Mouse (Mus musculus) forebrain, embryonic 15.5 days (tissue): ENCODE results near the gene Dlg5. TPM values are rescaled to one million over a fixed set of nuclear protein-coding genes. Genes with fewer than 3 reads are reported as not detected.

Experiments used
- ATAC-seq: fragments of 200-750 bp; cut with Nextera tagmentation; replicated peaks from 2 replicates; pipeline ENCODE4 v1.8.0; 2017; ENCODE audit warnings: mild to moderate bottlenecking, moderate TSS enrichment, moderate library complexity
- H3K27ac ChIP-seq: fragments of 300-500 bp; sonication (generic); replicated peaks from 2 replicates; pipeline ENCODE4 v1.5.1; 2015; ENCODE audit warnings: mild to moderate bottlenecking, inconsistent platforms
- H3K27me3 ChIP-seq: fragments of 300-500 bp; sonication (generic); 2 replicates; pipeline ENCODE4 v1.6.1; 2015; ENCODE audit warnings: inconsistent platforms
- H3K36me3 ChIP-seq: fragments of 300-500 bp; sonication (generic); 2 replicates; pipeline ENCODE4 v1.6.1; 2015; ENCODE audit warnings: mild to moderate bottlenecking, inconsistent platforms
- H3K4me1 ChIP-seq: fragments of 300-500 bp; sonication (generic); 2 replicates; pipeline ENCODE4 v1.6.1; 2015; ENCODE audit warnings: inconsistent platforms
- H3K4me2 ChIP-seq: fragments of 300-500 bp; sonication (generic); replicated peaks from 2 replicates; pipeline ENCODE4 v1.6.1; 2015; ENCODE audit warnings: mild to moderate bottlenecking, inconsistent platforms
- H3K4me3 ChIP-seq: fragments of 300-500 bp; sonication (generic); 2 replicates; pipeline ENCODE4 v1.5.1; 2015; ENCODE audit warnings: mild to moderate bottlenecking, inconsistent platforms
- H3K9ac ChIP-seq: fragments of 300-500 bp; sonication (generic); replicated peaks from 2 replicates; pipeline ENCODE4 v1.6.1; 2015; ENCODE audit warnings: mild to moderate bottlenecking, inconsistent platforms
- H3K9me3 ChIP-seq: fragments of 300-500 bp; sonication (generic); 2 replicates; pipeline ENCODE4 v1.6.1; 2016; ENCODE audit warnings: inconsistent platforms
- WGBS: fragments of 180-500 bp; shearing (Covaris S2); methylation state at CpG from one replicate; pipeline ENCODE4 v1.1.7; 2015; ENCODE audit warnings: mixed read lengths; 5-methylcytosine and 5-hydroxymethylcytosine counted together
- polyA plus RNA-seq: library from polyadenylated mRNA; unstranded; fragments of >200 nt; fragmentation: Nextera tagmentation; extraction: Ambion mirVana; gene quantifications from 2 replicates; pipeline ENCODE4 v1.2.1, GENCODE M21; 2015

Dlg5 gene
- polyA plus RNA-seq, 1 experiment from 2014 or later: 17.3 TPM

GRCm38 (mm10) chr14:24182955-24183354 lies 62.8 kb downstream of the Dlg5 start:
- 90% methylated on average over 3 of the region's 3 CpGs for WGBS
- H3K27ac ChIP-seq: no peak overlapping the region

DNA sequence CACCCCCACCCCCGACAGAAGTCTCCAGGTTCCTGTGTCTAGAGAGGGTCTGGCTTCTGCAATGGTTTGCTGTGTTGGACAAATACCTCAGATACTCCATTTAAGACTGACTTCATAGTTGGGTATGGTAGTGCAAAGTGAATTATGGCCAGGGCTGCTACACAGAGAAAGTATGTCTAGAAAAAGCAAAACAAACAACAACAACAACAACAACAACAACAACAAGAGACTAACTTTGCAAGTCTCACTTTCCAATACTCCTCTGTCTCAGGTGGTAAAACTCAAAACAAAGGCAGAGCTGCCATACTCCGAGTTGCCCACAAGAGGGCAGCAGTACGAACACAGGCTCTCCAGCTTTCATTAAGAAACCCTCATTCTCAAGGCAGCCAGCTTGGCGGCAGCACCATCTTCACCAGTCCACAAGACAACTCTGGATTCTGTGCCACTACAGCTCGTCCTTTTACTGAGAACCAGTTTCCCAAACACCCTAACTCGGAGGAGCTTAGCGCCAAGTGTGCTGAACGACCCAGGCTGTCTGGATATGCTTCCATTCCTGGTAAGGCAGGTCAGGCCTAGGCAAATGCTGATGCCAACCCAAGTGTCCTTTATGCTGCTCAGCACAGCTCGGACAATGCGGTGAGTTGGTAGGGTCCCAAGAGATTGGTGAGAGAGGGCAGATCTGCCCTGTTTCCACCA lies 63.8 kb downstream of the Dlg5 start:
- no peaks in the 10 kb centered on the region for H3K36me3 ChIP-seq
- H3K4me1 ChIP-seq: peaks cover 3% of the 10 kb centered on the region
- H3K4me3 ChIP-seq: no peak overlapping the region
- no peak overlapping the region; the same call in 1 of the 2 replicates for H3K9ac ChIP-seq
- H3K27ac ChIP-seq: peak overlapping the region; percentile 44; the same call in 1 of the 2 replicates
- H3K27me3 ChIP-seq: no peaks in the 10 kb centered on the region
- H3K4me2 ChIP-seq: no peak overlapping the region
- no peaks in the 10 kb centered on the region for H3K9me3 ChIP-seq
- peak; percentile 66 for ATAC-seq
- WGBS: 29% methylated on average over 10 of the region's 10 CpGs

More at GRCm38 (mm10) chr14:24182955-24183354, 62.8 kb downstream of the Dlg5 start:
- H3K4me1 ChIP-seq: peaks cover 3% of the 10 kb centered on the region
- H3K4me2 ChIP-seq: no peak overlapping the region
- H3K36me3 ChIP-seq: no peaks in the 10 kb centered on the region
- H3K9me3 ChIP-seq: no peaks in the 10 kb centered on the region
- H3K4me3 ChIP-seq: no peak overlapping the region
- no peak for ATAC-seq
- no peak overlapping the region for H3K9ac ChIP-seq
- H3K27me3 ChIP-seq: no peaks in the 10 kb centered on the region

DNA sequence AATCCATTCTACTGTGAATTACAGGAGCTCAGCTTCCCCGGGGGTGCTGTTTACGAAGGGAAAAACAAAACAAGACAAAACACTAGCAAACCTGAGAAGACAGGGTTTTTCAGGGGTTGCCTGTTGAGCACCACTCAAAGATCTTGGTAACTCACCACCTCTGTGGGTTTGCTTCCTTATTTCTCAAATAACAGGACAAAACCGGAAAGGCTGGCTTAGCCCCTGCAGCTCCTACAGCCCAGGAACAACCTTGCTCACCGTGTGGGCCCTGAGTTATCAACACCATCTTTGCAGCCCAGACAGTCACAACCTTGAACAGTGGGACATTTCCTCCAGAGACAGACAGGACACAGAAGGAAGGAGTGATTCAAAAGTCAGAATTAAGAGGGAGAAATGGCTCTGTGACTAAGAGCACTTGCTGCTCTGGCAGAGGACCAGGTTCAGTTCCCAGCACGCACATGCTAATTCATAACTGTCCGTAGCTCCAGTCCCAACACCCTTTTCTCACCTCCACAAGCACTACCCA lies 66.2 kb downstream of the Dlg5 start:
- H3K4me2 ChIP-seq: no peak overlapping the region
- H3K27me3 ChIP-seq: no peaks in the 10 kb centered on the region
- 74% methylated on average over 6 of the region's 6 CpGs for WGBS
- H3K9me3 ChIP-seq: no peaks in the 10 kb centered on the region
- H3K4me1 ChIP-seq: peaks cover 3% of the 10 kb centered on the region
- H3K4me3 ChIP-seq: no peak overlapping the region
- no peaks in the 10 kb centered on the region for H3K36me3 ChIP-seq
- H3K27ac ChIP-seq: no peak overlapping the region
- no peak for ATAC-seq
- no peak overlapping the region for H3K9ac ChIP-seq

DNA sequence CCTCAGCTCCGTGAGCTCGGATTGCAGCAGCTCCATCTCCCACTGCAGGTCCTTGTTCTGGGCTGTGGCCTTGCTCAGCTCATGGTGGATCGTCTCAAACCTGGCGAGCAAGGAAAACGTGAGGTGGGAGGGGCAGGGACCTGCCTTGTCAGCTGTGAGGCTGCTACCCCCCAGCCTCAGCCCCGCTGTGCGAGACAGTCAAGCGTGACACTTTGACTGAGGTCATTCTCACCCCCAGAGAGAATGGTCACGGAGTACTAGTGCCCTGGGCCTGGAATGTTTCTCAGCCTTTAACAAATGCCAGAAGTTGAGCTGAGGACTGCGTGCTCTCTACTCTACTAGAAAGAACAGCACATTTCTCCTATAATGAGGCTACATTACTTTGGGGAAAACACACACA lies 69.1 kb downstream of the Dlg5 start:
- H3K4me2 ChIP-seq: no peak overlapping the region
- H3K9me3 ChIP-seq: no peaks in the 10 kb centered on the region
- no peaks in the 10 kb centered on the region for H3K27me3 ChIP-seq
- H3K4me1 ChIP-seq: peaks cover 10% of the 10 kb centered on the region; the same call in 1 of the 2 replicates
- H3K9ac ChIP-seq: no peak overlapping the region
- no peak overlapping the region for H3K27ac ChIP-seq
- ATAC-seq: no peak
- H3K36me3 ChIP-seq: peaks cover 4% of the 10 kb centered on the region; the same call in 1 of the 2 replicates
- 72% methylated on average over 10 of the region's 10 CpGs for WGBS
- no peak overlapping the region for H3K4me3 ChIP-seq

DNA sequence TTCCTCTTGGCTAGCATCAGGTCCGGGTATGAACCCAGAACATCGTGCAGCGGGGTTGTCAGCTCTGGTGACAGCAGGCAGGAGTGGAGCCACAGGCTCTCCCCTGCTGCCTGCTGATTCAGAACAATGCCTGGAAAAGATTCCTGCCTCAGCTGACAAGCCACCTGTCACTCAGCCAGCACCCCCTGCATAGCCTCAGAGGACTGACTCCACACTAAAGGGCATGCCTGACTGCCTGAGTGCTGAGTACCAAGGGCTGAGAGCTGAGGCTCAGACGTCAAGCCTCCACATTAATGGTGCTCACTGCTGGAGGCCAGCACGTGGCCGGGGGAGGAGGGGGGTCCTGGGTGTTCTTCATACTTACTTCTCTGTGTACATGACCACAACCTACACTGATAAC lies 72.4 kb downstream of the Dlg5 start:
- peaks cover 15% of the 10 kb centered on the region for H3K4me1 ChIP-seq
- H3K27ac ChIP-seq: no peak overlapping the region
- WGBS: 50% methylated on average over 6 of the region's 6 CpGs
- no peak overlapping the region for H3K4me2 ChIP-seq
- H3K4me3 ChIP-seq: no peak overlapping the region
- peaks cover 22% of the 10 kb centered on the region for H3K36me3 ChIP-seq
- H3K9ac ChIP-seq: no peak overlapping the region
- no peaks in the 10 kb centered on the region for H3K9me3 ChIP-seq
- 0 out of 2 replicates have a peak, but pooled peaks have one; percentile 17 for ATAC-seq
- H3K27me3 ChIP-seq: no peaks in the 10 kb centered on the region

DNA sequence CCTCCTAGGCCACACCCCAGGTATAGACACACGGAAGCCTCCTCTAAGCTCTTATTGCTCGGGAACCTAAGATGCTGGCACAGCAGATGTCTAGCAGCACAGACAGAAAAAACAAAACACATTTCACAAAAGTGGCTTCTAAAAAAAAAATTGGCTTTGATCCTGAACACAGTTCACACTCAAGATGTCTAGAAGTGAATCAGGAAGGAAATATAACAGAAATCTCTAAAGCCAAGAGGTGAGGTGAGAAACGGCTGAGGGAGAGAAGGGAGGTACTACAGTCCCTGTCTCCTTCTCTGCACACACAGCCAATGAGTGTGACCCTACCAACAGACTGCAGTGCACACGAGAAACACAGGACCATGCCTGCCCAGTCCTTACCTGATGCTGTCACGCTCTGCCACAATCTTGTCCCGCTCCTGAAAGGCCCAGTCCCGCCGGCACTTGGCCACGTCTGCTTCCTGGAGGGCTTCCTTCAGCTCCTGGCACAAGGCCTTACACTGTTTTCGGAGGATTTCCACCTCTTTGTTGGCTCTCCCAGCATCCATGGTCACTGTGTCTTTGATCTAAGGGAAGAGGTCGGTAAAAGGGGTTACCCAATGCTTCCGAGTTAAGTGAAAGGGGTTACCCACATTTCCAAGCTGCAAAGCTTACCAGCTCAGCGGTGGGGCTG lies 73.9 kb downstream of the Dlg5 start:
- H3K4me2 ChIP-seq: no peak overlapping the region
- peak overlapping the region; percentile 62 for H3K27ac ChIP-seq
- 66% methylated on average over 13 of the region's 13 CpGs for WGBS
- no peaks in the 10 kb centered on the region for H3K9me3 ChIP-seq
- no peak overlapping the region for H3K4me3 ChIP-seq
- ATAC-seq: 0 out of 2 replicates have a peak, but pooled peaks have one; percentile 19
- H3K4me1 ChIP-seq: peaks cover 15% of the 10 kb centered on the region
- H3K27me3 ChIP-seq: no peaks in the 10 kb centered on the region
- peaks cover 22% of the 10 kb centered on the region for H3K36me3 ChIP-seq
- H3K9ac ChIP-seq: no peak overlapping the region

GRCm38 (mm10) chr14:24166046-24166445 lies 79.7 kb downstream of the Dlg5 start:
- H3K36me3 ChIP-seq: peaks cover 42% of the 10 kb centered on the region
- H3K27me3 ChIP-seq: no peaks in the 10 kb centered on the region
- WGBS: 93% methylated on average over 8 of the region's 8 CpGs
- no peaks in the 10 kb centered on the region for H3K9me3 ChIP-seq
- no peaks in the 10 kb centered on the region for H3K4me1 ChIP-seq
- H3K27ac ChIP-seq: no peak overlapping the region
- no peak overlapping the region for H3K9ac ChIP-seq
- ATAC-seq: no peak
- no peak overlapping the region for H3K4me3 ChIP-seq
- no peak overlapping the region for H3K4me2 ChIP-seq

GRCm38 (mm10) chr14:24164721-24165367 lies 80.9 kb downstream of the Dlg5 start:
- Histone ChIP-seq H3K27ac (no peak overlapping the region), H3K4me3 (no peak overlapping the region), H3K27me3 (no peaks in the 10 kb centered on the region), H3K9me3 (no peaks in the 10 kb centered on the region), H3K36me3 (peaks cover 38% of the 10 kb centered on the region), H3K9ac (no peak overlapping the region), H3K4me2 (no peak overlapping the region), H3K4me1 (no peaks in the 10 kb centered on the region)
- WGBS: 89% methylated on average over 8 of the region's 8 CpGs
- ATAC-seq: no peak

GRCm38 (mm10) chr14:24162856-24163255 lies 82.9 kb downstream of the Dlg5 start:
- 89% methylated on average over 10 of the region's 10 CpGs for WGBS
- Histone ChIP-seq H3K4me2 (no peak overlapping the region), H3K9me3 (no peaks in the 10 kb centered on the region), H3K27ac (no peak overlapping the region), H3K9ac (no peak overlapping the region), H3K4me3 (no peak overlapping the region), H3K4me1 (no peaks in the 10 kb centered on the region), H3K27me3 (no peaks in the 10 kb centered on the region), H3K36me3 (peaks cover 39% of the 10 kb centered on the region)
- no peak for ATAC-seq

DNA sequence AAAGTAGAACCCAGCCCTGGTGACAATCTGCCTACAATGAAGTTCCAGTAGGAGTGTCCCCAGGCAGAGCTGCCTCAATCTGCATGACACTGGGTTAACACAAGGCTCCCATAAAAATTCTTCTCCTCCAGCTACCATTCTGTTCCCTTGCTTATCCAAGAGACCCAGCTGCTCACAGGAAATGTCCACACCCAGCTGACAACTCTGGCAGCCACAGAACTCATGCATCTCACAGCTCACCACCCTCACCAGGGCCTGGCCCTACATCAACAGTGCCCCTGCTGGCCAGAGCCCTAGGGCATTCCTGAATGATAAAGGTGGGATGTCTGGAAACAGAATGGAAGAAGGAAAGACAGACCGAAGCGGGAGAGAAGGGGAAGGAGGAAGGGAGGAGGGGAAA lies 96.8 kb downstream of the Dlg5 start:
- ATAC-seq: no peak
- no peaks in the 10 kb centered on the region for H3K4me1 ChIP-seq
- no peak overlapping the region for H3K4me2 ChIP-seq
- no peak overlapping the region for H3K9ac ChIP-seq
- 89% methylated on average over 2 of the region's 2 CpGs for WGBS
- H3K27me3 ChIP-seq: no peaks in the 10 kb centered on the region
- H3K4me3 ChIP-seq: no peak overlapping the region
- H3K36me3 ChIP-seq: peaks cover 71% of the 10 kb centered on the region
- no peaks in the 10 kb centered on the region for H3K9me3 ChIP-seq
- no peak overlapping the region for H3K27ac ChIP-seq

DNA sequence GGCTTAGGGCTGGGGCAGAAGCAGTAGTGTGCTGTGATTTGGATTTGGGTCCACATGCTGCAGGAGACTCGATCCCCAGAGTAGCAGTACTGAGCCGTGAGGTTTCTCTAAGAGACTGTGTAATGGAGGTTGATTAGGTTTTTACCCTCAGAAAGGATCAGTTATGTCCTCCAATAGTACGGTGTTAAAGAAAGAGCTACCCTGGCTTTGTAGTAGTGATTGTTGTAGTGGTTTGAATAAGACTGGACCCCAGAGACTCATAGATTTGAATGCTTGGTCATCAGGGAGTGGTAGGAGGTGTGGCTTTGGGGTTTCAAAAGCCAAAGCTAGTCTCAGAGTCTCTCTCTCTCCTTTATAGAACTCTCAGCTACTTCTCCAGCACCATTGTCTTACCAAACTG lies 100.9 kb downstream of the Dlg5 start:
- Histone ChIP-seq H3K36me3 (peaks cover 51% of the 10 kb centered on the region), H3K4me3 (no peak overlapping the region), H3K27ac (no peak overlapping the region; the same call in 1 of the 2 replicates), H3K9me3 (no peaks in the 10 kb centered on the region), H3K4me2 (no peak overlapping the region), H3K27me3 (no peaks in the 10 kb centered on the region), H3K4me1 (no peaks in the 10 kb centered on the region), H3K9ac (no peak overlapping the region)
- no peak for ATAC-seq
- 74% methylated on average over 3 of the region's 3 CpGs for WGBS

DNA sequence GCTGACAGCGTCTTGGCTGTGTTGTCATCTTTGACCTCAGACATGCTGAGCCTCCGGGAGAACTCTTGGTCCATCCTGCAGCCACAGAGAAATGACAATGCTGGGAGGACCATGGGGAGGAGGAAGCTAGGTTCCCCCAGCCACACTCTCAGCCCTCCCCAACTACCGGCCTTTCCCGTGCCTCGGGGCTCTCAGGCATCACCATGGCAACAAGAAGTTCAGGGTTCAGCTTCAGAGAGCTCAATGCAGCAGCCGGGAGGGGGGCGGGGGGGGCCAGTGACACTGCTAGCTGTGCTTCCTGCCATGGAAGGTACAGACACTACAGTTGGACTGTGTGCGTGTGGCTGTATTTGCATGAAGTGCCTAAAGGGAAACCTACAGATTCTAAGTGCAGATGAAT lies 101.3 kb downstream of the Dlg5 start:
- no peaks in the 10 kb centered on the region for H3K27me3 ChIP-seq
- H3K27ac ChIP-seq: no peak overlapping the region; the same call in 1 of the 2 replicates
- peaks cover 47% of the 10 kb centered on the region for H3K36me3 ChIP-seq
- no peak overlapping the region for H3K4me2 ChIP-seq
- no peak for ATAC-seq
- 44% methylated on average over 8 of the region's 8 CpGs for WGBS
- H3K9ac ChIP-seq: no peak overlapping the region
- no peaks in the 10 kb centered on the region for H3K4me1 ChIP-seq
- H3K4me3 ChIP-seq: no peak overlapping the region
- H3K9me3 ChIP-seq: no peaks in the 10 kb centered on the region
